8 mouse cellular contexts compared by ENCODE assay signal in the genomic region with DNA sequence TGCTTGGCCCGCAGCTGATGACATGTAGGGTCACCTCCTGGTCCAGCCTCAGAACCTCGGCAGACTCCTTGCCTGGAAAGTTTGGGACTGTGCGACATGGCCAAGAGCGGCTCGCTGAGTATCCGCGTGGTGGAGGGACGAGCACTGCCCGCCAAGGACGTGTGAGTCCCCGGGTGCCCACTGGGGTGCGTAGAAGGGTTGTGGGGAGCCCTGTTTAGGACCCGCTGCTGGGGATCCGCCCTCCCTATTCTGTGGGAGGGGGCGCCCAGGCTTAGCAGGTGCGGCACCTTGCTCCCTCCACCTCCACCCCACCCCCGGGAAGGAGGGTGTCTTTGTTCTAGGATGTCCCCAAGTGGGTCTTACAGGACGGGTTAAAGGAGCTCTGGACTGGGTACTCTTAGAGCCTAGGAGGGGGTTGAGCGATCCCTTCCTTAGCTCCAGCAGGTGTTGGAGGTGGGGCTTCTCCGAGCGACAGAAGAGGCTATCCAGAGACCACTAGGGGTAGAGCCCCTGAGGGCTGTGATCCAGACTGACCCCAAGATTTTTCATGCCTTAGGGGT. TPM values are rescaled to one million over a fixed set of nuclear protein-coding genes. Genes with fewer than 3 reads are reported as not detected.
DNase-seq lines count a peak whose midpoint lies in the region; ATAC-seq and TF ChIP-seq lines count a peak whose summit lies in the region.

No protein-coding gene starts in this region.

- 5% methylated on average over 21 of the region's 21 CpGs for WGBS in lung, postnatal 0 days
- 5% methylated on average over 21 of the region's 21 CpGs for WGBS in hindbrain, embryonic 11.5 days
- 3% methylated on average over 21 of the region's 21 CpGs for WGBS in midbrain, embryonic 11.5 days

- no peak for ATAC-seq in erythroblast, adult 5-6 weeks (replicated peaks; ENCODE audit: low FRiP score, poor library complexity, severe bottlenecking)
- ATAC-seq in lung, postnatal 0 days, result peak; percentile 25
- ATAC-seq in hindbrain, embryonic 11.5 days (ENCODE audit: low FRiP score), result 0 out of 2 replicates have a peak, but pooled peaks have one; percentile 12
- peak; percentile 44 for ATAC-seq in midbrain, embryonic 11.5 days (ENCODE audit: low FRiP score)

- H3K4me3 ChIP-seq in erythroblast, embryonic 14.5 days (replicated peaks), result peak overlapping the region; percentile 36
- peak overlapping the region; percentile 29; the same call in 1 of the 2 replicates for H3K4me3 ChIP-seq in lung, postnatal 0 days (ENCODE audit: low read depth, low read length)
- H3K4me3 ChIP-seq in hindbrain, embryonic 11.5 days (ENCODE audit: low read depth, low read length), result peak overlapping the region; percentile 13
- peak overlapping the region; percentile 9; the same call in 1 of the 2 replicates for H3K4me3 ChIP-seq in midbrain, embryonic 11.5 days (ENCODE audit: low read depth, low read length)

- H3K27me3 ChIP-seq in erythroblast, embryonic 14.5 days (ENCODE audit: control insufficient read depth), result peaks cover 54% of the 10 kb centered on the region
- peaks cover 36% of the 10 kb centered on the region for H3K27me3 ChIP-seq in lung, postnatal 0 days (replicated peaks; ENCODE audit: insufficient read depth, low read length)
- H3K27me3 ChIP-seq in hindbrain, embryonic 11.5 days (ENCODE audit: control insufficient read depth, insufficient read depth, low read length), result peaks cover 31% of the 10 kb centered on the region
- H3K27me3 ChIP-seq in midbrain, embryonic 11.5 days (ENCODE audit: control insufficient read depth, insufficient read depth, low read length), result peaks cover 20% of the 10 kb centered on the region

- H3K36me3 ChIP-seq in erythroblast, embryonic 14.5 days (ENCODE audit: control insufficient read depth), result no peaks in the 10 kb centered on the region
- no peaks in the 10 kb centered on the region for H3K36me3 ChIP-seq in lung, postnatal 0 days (ENCODE audit: insufficient read depth, low read length)
- H3K36me3 ChIP-seq in hindbrain, embryonic 11.5 days (ENCODE audit: control insufficient read depth, insufficient read depth, low read length), result no peaks in the 10 kb centered on the region
- H3K36me3 ChIP-seq in midbrain, embryonic 11.5 days (ENCODE audit: control insufficient read depth, insufficient read depth, low read length), result no peaks in the 10 kb centered on the region

- no peak for TF ChIP-seq CTCF in lung, postnatal 0 days (IDR thresholded peaks at IDR 0.05)

- TF ChIP-seq EP300 in lung, postnatal 0 days (IDR thresholded peaks at IDR 0.05), result no peak

- no peak overlapping the region for H3K27ac ChIP-seq in lung, postnatal 0 days (ENCODE audit: low read length)
- no peak overlapping the region for H3K27ac ChIP-seq in hindbrain, embryonic 11.5 days (ENCODE audit: low read depth, low read length)
- H3K27ac ChIP-seq in midbrain, embryonic 11.5 days (ENCODE audit: low read depth, low read length), result no peak overlapping the region

- H3K4me1 ChIP-seq in erythroblast, embryonic 14.5 days (ENCODE audit: control insufficient read depth), result peaks cover 20% of the 10 kb centered on the region
- peaks cover 6% of the 10 kb centered on the region for H3K4me1 ChIP-seq in lung, postnatal 0 days (ENCODE audit: insufficient read depth, low read depth, low read length)
- peaks cover 2% of the 10 kb centered on the region; the same call in 1 of the 2 replicates for H3K4me1 ChIP-seq in hindbrain, embryonic 11.5 days (replicated peaks; ENCODE audit: control insufficient read depth, insufficient read depth, low read length)
- H3K4me1 ChIP-seq in midbrain, embryonic 11.5 days (ENCODE audit: control insufficient read depth, insufficient read depth, low read length), result peaks cover 6% of the 10 kb centered on the region

- no peaks in the 10 kb centered on the region for H3K9me3 ChIP-seq in erythroblast, embryonic 14.5 days (ENCODE audit: control insufficient read depth, low read length)
- H3K9me3 ChIP-seq in lung, postnatal 0 days (ENCODE audit: low read length), result no peaks in the 10 kb centered on the region
- H3K9me3 ChIP-seq in hindbrain, embryonic 11.5 days (ENCODE audit: control insufficient read depth, low read length), result no peaks in the 10 kb centered on the region
- no peaks in the 10 kb centered on the region for H3K9me3 ChIP-seq in midbrain, embryonic 11.5 days (ENCODE audit: control insufficient read depth, low read length)

- no peak overlapping the region for H3K9ac ChIP-seq in lung, postnatal 0 days (replicated peaks; ENCODE audit: low read depth)
- no peak overlapping the region for H3K9ac ChIP-seq in hindbrain, embryonic 11.5 days (ENCODE audit: low read depth, low read length)
- no peak overlapping the region for H3K9ac ChIP-seq in midbrain, embryonic 11.5 days (ENCODE audit: low read length)

- H3K4me2 ChIP-seq in lung, postnatal 0 days (replicated peaks; ENCODE audit: low read depth, low read length), result peak overlapping the region; percentile 40
- H3K4me2 ChIP-seq in hindbrain, embryonic 11.5 days (replicated peaks; ENCODE audit: low read depth, low read length), result peak overlapping the region; percentile 28
- peak overlapping the region; percentile 36; the same call in 1 of the 2 replicates for H3K4me2 ChIP-seq in midbrain, embryonic 11.5 days

- DNase-seq in lung, postnatal 0 days (ENCODE audit: low spot score), result no peak
- no peak for DNase-seq in lung, postnatal 36 days
- DNase-seq in hindbrain, embryonic 11.5 days (ENCODE audit: low spot score), result no peak
- no peak for DNase-seq in midbrain, embryonic 11.5 days (ENCODE audit: low spot score, missing footprints)
- no peak for DNase-seq in ovary, postnatal 10 days (ENCODE audit: low spot score)
- DNase-seq in adrenal gland, postnatal 4 days (ENCODE audit: low spot score in 2 of 2), result no peak

RNA-seq across cellular contexts. Expression of a gene that starts 0.8 kb away (rescaled TPM):
- 0.01 TPM in 1 of 2 replicates, not detected in the other for polyA plus RNA-seq in erythroblast, embryonic 14.5 days (2012)
- total RNA-seq in erythroblast, adult 5-6 weeks (2015; ENCODE audit: low replicate concordance), result not detected in 2 replicates
- total RNA-seq in erythroblast, adult 5-6 weeks (2017; ENCODE audit: low replicate concordance), result not detected in 2 replicates
- polyA plus RNA-seq in lung, postnatal 0 days (2015; fragmentation: Nextera tagmentation; extraction: Ambion mirVana), result not detected in 2 replicates
- not detected in 2 replicates for polyA plus RNA-seq in hindbrain, embryonic 11.5 days (2014; fragmentation: Nextera tagmentation; extraction: Ambion mirVana)
- 0.14 TPM in 1 of 2 replicates, not detected in the other for polyA plus RNA-seq in midbrain, embryonic 11.5 days (2014; fragmentation: Nextera tagmentation; extraction: Ambion mirVana)
- total RNA-seq in adrenal gland, postnatal 4 days (2021), result 10 to 100 TPM; 10.7 to 15.8 TPM

RNA-seq across cellular contexts. Expression of a gene that starts 15.4 kb away (rescaled TPM):
- polyA plus RNA-seq in erythroblast, embryonic 14.5 days (2012), result not detected in 2 replicates
- not detected in 2 replicates for total RNA-seq in erythroblast, adult 5-6 weeks (2015; ENCODE audit: low replicate concordance)
- not detected in 2 replicates for total RNA-seq in erythroblast, adult 5-6 weeks (2017; ENCODE audit: low replicate concordance)
- 1.3 and 2.0 TPM in 2 replicates for polyA plus RNA-seq in lung, postnatal 0 days (2015; fragmentation: Nextera tagmentation; extraction: Ambion mirVana)
- polyA plus RNA-seq in hindbrain, embryonic 11.5 days (2014; fragmentation: Nextera tagmentation; extraction: Ambion mirVana), result 0.54 and 0.82 TPM in 2 replicates
- not detected in 2 replicates for polyA plus RNA-seq in midbrain, embryonic 11.5 days (2014; fragmentation: Nextera tagmentation; extraction: Ambion mirVana)
- total RNA-seq in adrenal gland, postnatal 4 days (2021), result under 1 TPM; 0.56 to 0.78 TPM

RNA-seq across cellular contexts. Expression of a gene that starts 36.9 kb away (rescaled TPM):
- polyA plus RNA-seq in erythroblast, embryonic 14.5 days (2012), result 3.1 and 3.4 TPM in 2 replicates
- total RNA-seq in erythroblast, adult 5-6 weeks (2015; ENCODE audit: low replicate concordance), result 1.7 and 1.9 TPM in 2 replicates
- total RNA-seq in erythroblast, adult 5-6 weeks (2017; ENCODE audit: low replicate concordance), result 5.2 and 6.0 TPM in 2 replicates
- polyA plus RNA-seq in lung, postnatal 0 days (2015; fragmentation: Nextera tagmentation; extraction: Ambion mirVana), result 24.9 and 25.4 TPM in 2 replicates
- polyA plus RNA-seq in hindbrain, embryonic 11.5 days (2014; fragmentation: Nextera tagmentation; extraction: Ambion mirVana), result 25.9 and 32.4 TPM in 2 replicates
- 26.4 and 32.2 TPM in 2 replicates for polyA plus RNA-seq in midbrain, embryonic 11.5 days (2014; fragmentation: Nextera tagmentation; extraction: Ambion mirVana)
- total RNA-seq in adrenal gland, postnatal 4 days (2021), result 10 to 100 TPM; 47.6 to 51.4 TPM

RNA-seq across cellular contexts. Expression of a gene that starts 37.1 kb away (rescaled TPM):
- 1.5 and 1.7 TPM in 2 replicates for polyA plus RNA-seq in erythroblast, embryonic 14.5 days (2012)
- 2.7 and 3.8 TPM in 2 replicates for total RNA-seq in erythroblast, adult 5-6 weeks (2015; ENCODE audit: low replicate concordance)
- 0.84 TPM in 1 of 2 replicates, not detected in the other for total RNA-seq in erythroblast, adult 5-6 weeks (2017; ENCODE audit: low replicate concordance)
- polyA plus RNA-seq in lung, postnatal 0 days (2015; fragmentation: Nextera tagmentation; extraction: Ambion mirVana), result 9.9 and 10.0 TPM in 2 replicates
- polyA plus RNA-seq in hindbrain, embryonic 11.5 days (2014; fragmentation: Nextera tagmentation; extraction: Ambion mirVana), result 9.3 and 10.5 TPM in 2 replicates
- 7.9 and 8.9 TPM in 2 replicates for polyA plus RNA-seq in midbrain, embryonic 11.5 days (2014; fragmentation: Nextera tagmentation; extraction: Ambion mirVana)
- total RNA-seq in adrenal gland, postnatal 4 days (2021), result 10 to 100 TPM; 11.8 to 13.5 TPM
